Mouse (Mus musculus) hematopoietic stem cell, adult 5-6 weeks (primary cell): ENCODE results near the gene Birc6. TPM values are rescaled to one million over a fixed set of nuclear protein-coding genes. Genes with fewer than 3 reads are reported as not detected.

Experiments
- ATAC-seq, 2 experiments: fragments of 125-278 bp in 1 of 2; replicated peaks in 1 of 2; 2 replicates each; pipeline ENCODE4 v1.8.0; 2016 to 2017; ENCODE audit warnings: inconsistent platforms in 2 of 2, mild to moderate bottlenecking in 2 of 2, moderate number of reproducible peaks in 2 of 2, low read depth in 1 of 2, moderate TSS enrichment in 1 of 2; ENCODE audit not compliant: low FRiP score in 2 of 2, poor library complexity in 2 of 2, severe bottlenecking in 2 of 2, insufficient read depth in 1 of 2, low TSS enrichment in 1 of 2
- total RNA-seq: library from RNA; stranded (forward); fragments of 172-1452, 232-1000 nt; gene quantifications from 2 replicates; pipeline ENCODE4 v1.2.3, GENCODE M21; 2017

Birc6 gene
- total RNA-seq: 174 and 195 TPM in 2 replicates

DNA sequence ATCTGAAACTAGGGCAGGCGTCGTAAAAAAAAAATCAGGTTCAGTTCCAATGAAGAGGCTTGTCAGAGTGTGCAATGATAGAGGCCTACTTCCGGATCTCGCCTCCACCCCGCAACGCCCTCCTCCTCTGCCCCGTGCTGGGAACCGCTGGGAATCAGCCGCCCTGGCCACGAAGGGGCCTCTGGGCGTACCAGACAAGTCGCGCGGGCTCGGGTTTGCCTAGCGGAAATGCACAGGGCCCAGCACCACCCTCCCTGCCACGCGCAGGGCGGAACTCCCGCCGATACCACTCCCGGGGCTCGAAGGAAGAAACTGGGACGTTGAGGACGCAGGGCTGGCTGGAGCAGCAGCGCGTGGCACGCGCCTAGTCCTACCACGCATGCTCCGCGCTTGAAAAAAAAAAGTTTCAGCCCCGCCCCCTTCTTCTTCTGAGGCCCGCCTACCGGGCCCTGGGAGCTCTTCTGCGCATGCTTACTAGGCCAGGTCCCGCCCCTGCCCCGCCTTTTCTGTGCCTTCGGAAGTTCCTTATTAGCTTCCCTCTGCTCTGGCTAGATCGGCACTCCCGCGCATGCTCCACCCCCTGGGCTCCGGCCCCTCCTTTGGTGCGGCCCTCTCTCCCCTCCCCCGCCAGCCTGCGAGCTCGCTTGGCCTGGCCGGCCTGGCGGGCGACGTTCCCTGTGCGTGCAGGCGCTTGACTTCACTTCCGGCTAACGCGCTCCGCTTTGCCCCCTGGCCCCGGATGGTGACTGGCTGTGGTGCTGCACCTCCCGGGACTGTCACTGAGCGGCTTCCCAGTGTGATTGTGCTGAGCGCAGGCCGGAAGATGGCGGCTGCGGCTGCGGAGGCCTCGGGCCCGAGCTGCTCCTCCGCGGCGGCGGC, at the start of gene Birc6:
Gene Birc6, plus strand, starts transcription at position 567 of the 879 bp plus-strand sequence.
- ATAC-seq: peak; percentile 87 to 91

DNA sequence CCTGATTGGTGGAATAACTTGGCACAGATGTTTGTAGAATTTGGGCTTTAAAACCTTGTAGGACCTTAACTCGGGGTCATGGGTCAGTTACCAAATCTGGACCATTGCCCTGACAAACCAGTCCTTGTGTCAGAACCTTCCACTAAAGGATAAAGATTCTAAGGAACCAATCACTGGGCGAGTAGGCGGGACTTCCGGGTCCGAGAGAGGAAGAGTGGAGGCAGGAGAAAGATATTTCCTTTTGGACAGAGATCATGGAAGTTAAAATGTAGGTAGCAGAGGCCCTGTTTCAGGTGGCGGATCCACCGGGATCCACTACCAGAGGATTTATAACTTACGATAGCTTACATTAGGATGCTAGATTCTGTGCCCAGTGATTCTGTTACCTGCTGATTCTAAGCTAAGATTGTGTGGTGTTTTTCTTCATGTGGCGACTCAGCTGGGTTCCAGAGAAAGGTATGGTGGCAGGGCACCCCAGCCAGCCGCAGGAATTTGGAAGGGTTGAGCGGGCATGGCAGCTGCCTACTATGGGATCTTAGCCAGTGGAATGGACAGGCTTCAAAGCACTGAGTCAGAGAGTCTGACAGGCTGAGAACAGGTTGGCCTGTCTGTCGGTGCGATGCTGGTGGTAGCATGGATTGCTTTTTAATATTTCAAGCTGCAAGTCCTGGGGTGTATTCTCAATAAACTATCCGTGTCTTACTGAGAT, 47.6 kb upstream of the Birc6 start:
- ATAC-seq: no peak

GRCm38 (mm10) chr17:74489024-74489900, 38.8 kb upstream of the Birc6 start, which contains the start of gene Yipf4:
Gene Yipf4, plus strand, starts transcription at chr17:74489493.
- ATAC-seq: peak; percentile 100

DNA sequence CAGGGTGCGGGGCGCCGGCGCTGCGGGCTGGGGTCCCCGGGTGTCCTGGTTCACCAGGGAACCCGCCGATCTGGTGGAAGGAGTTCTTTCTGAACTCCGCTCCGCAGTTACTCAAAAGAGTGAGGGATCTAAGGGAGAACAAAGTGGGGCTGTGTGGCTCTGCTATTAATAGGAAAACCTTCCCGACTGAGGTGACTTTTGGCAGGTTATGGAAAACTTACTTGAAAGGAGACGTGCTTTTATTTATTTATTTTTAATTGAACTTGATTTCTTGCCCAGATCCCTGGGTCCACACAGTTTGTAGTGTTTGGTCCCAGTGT, 38.2 kb upstream of the Birc6 start:
- no peak for ATAC-seq

- ATAC-seq: no peak
Measured at GRCm38 (mm10) chr17:74491565-74491964, 36.5 kb upstream of the Birc6 start.

DNA sequence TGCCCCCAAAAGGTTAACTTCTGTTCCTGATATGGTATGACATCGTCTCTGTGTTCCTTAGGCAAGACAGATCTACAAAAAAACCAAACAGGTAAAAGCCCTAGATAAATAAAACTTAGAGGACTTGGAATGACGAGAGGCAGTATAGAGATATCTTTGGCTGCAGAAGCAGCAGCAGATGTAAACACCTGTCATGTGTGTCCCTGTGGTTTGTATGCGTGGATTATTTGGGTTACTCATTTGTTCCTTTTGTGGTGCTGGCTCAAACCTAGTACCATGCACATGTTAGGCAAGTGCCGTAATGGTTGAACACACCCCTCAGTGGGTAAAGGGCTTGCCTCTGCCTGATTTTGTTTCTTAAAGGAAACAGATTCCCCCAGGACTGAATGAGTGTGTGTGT, 27.9 kb upstream of the Birc6 start:
- no peak for ATAC-seq

DNA sequence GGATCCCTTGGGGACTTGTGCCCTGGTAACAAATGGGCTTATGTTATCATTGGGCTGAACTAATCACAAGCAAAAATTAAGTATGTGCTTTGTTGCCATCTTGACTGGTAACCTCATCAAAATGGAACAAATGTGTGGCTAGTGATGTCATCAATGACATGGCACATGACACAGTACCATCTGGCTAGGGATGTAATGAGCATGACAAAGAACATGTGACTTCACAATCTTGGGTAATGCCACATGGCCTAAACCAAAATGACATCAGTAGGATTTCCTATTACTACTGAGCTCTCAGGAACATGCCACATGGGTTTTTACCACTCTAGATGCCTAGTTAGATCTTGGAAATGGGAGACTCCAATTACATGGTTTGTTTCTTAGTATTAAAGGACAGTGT, 27.0 kb upstream of the Birc6 start:
- ATAC-seq: no peak

DNA sequence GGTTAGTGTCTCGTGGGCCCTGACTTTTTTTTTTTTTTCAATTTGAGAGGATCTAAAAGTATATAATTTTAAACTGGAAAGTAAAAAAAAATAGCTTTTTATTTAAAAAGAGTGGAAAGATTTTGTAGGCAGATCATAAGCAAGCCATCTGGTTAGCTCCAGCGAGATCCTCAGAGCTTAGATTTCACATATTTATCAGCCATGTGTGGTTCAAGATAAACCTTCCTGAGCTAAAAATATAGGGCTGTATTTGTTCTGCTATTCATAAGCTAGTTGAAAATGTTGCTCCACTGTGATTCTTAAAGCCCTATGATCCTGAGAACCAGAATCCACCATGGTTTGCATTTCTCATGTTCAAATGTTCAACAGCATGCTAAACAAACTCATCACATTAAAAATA, 20.2 kb upstream of the Birc6 start:
- ATAC-seq: no peak

- ATAC-seq: peak; percentile 29 to 37; a peak in 1 of 4 replicates
Measured at GRCm38 (mm10) chr17:74508600-74508999, 19.5 kb upstream of the Birc6 start.

DNA sequence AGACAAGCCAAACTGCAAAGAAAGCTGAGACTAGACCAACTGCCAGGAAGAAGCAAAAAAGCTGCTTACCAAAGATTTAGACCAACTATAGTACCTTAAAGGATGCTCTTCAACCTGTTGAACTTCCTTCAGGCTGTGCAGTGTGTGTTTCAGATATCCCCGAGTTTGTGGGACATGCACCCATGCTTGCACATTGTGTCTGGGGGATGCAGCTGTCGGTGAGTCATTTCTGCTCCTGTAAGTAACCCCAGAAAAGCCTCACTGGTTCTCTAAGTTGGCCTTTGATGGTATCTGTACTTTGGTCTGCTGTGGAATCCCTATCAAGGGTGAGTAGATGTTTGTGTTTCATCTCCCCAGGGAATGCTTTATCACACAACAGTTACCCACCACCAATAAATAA, 15.8 kb upstream of the Birc6 start:
- no peak for ATAC-seq

GRCm38 (mm10) chr17:74522797-74523723, 5.0 kb upstream of the Birc6 start:
- no peak for ATAC-seq

DNA sequence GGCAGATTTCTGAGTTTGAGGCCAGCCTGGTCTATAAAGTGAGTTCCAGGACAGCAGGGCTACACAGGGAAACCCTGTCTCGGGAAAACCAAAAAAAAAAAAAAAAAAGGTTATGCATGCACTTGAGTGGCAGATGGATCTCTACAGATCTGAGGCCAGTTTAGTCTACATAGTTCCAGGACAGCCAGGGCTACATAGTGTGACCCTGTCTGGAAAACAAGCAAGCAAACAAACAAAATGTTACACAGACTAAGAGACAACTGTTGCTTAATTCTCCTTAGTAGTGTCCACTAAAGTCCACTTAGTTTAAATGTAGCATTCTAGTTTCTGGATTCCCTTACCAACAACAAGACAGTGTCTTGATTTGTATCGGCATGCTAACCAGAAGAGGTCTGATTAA, 2.0 kb upstream of the Birc6 start:
- no peak for ATAC-seq

DNA sequence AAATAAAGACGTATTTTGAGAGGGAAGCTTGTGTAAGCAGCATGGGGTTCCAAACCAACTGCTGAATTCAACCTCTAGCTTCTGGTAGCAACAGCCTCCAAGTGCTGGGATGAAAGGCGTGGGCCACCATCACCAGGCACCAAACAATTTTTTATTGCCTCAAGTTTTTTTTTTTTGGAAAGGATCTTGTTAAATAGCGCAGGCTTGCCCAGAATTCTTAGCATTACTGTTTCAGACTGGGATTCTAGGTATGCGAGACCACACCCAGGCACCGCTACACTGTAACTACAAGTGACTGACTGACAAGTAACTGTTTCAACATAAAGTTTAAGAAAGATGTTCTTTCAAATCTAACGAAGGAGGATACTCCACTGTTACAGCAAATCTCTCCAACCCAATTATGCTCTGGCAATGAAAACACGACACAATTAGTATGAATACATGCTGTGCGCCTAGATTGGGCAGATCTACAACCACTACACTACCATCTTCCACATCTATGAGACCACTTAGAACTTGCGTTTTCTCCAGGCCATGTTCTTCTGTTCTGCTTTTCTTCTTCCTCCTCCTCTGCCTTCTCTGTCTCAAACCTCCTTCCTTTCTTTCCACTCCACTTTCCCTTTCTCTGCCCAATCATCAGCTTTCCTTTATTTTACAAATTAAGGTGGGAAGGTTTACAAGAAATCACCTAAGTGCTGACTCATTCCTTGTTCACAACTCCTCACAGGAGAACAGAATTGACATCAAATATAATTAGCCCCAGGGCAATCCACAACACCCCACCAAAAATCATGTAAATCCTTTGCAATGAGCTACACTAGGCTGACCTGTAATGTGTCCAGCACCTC, 1.1 kb upstream of the Birc6 start:
- ATAC-seq: no peak

- ATAC-seq: peak in 1 of 2 experiments; percentile 8; a peak in 2 of 4 replicates
Measured at GRCm38 (mm10) chr17:74528648-74529532, 795 bp downstream of the Birc6 start.

DNA sequence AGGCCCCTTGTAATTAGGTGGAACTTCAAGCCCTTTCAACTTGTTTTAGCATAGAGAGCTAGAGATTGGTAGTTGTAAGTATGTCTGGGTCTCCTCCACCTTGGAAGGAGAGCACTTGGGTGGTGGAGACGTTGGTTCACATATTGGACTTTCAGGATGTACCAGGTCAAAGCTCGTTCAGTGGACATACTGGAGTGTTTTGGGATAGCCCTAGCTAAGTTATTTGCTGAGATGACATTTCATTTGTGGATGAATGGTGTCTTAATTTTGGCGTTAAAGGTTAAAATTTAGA, 1.4 kb downstream of the Birc6 start:
- no peak for ATAC-seq
